Mouse (Mus musculus): ENCODE measurements around the gene Syt17. TPM values are rescaled to one million over a fixed set of nuclear protein-coding genes. Genes with fewer than 3 reads are reported as not detected.

Gene Syt17
- polyA plus RNA-seq, 1 experiment = 2.1 TPM

DNA sequence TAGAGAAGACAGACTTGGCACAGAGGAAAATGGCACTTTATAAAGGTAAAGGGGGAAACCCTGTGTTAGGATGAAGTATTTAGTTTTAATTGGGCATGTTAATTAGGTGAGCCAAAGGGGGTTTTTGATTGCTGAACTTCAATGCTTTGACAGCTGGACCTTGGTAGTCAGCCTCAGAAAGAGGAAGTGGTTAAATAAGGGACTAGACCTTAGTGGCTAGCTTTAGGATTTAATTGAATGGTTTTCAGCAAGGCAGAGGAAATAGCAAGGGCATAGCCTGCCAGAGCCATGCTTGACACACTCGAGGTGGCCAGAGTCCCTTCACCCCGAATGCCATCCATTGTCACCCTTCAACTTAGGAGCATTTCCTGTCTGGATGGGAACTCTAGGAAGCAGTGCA, 101.6 kb downstream of the Syt17 start:
- H3K36me3 ChIP-seq (ENCODE audit: control insufficient read depth, insufficient read depth, low read length) = no peaks in the 10 kb centered on the region
- no peak for TF ChIP-seq CTCF (IDR thresholded peaks at IDR 0.05; ENCODE audit: control insufficient read depth, insufficient read depth, insufficient replicate concordance, low read depth, low read length)
- no peak for TF ChIP-seq POLR2A (IDR thresholded peaks at IDR 0.05; ENCODE audit: control insufficient read depth, low read depth, low read length)

GRCm38 (mm10) chr7:118345396-118345795, 102.6 kb downstream of the Syt17 start:
- TF ChIP-seq CTCF (IDR thresholded peaks at IDR 0.05; ENCODE audit: control insufficient read depth, insufficient read depth, insufficient replicate concordance, low read depth, low read length) = no peak
- TF ChIP-seq POLR2A (IDR thresholded peaks at IDR 0.05; ENCODE audit: control insufficient read depth, low read depth, low read length) = no peak
- H3K4me3 ChIP-seq (ENCODE audit: control insufficient read depth, low read depth, low read length) = no peak overlapping the region
- no peak overlapping the region for H3K27ac ChIP-seq (ENCODE audit: control insufficient read depth, insufficient read depth, low read depth, low read length)
- H3K4me1 ChIP-seq (ENCODE audit: control insufficient read depth, insufficient read depth, low read length) = no peaks in the 10 kb centered on the region
- H3K27me3 ChIP-seq (ENCODE audit: control insufficient read depth, insufficient read depth, low read length) = no peaks in the 10 kb centered on the region
- H3K36me3 ChIP-seq (ENCODE audit: control insufficient read depth, insufficient read depth, low read length) = no peaks in the 10 kb centered on the region

More for the DNA sequence above, 101.6 kb downstream of the Syt17 start:
- H3K27ac ChIP-seq (ENCODE audit: control insufficient read depth, insufficient read depth, low read depth, low read length) = no peak overlapping the region
- H3K4me3 ChIP-seq (ENCODE audit: control insufficient read depth, low read depth, low read length) = no peak overlapping the region
- H3K27me3 ChIP-seq (ENCODE audit: control insufficient read depth, insufficient read depth, low read length) = no peaks in the 10 kb centered on the region
- H3K4me1 ChIP-seq (ENCODE audit: control insufficient read depth, insufficient read depth, low read length) = no peaks in the 10 kb centered on the region

- no peak for TF ChIP-seq CTCF (IDR thresholded peaks at IDR 0.05; ENCODE audit: control insufficient read depth, insufficient read depth, insufficient replicate concordance, low read depth, low read length)
- TF ChIP-seq POLR2A (IDR thresholded peaks at IDR 0.05; ENCODE audit: control insufficient read depth, low read depth, low read length) = no peak
Measured at GRCm38 (mm10) chr7:118344701-118345100, 103.3 kb downstream of the Syt17 start.

More at GRCm38 (mm10) chr7:118344701-118345100, 103.3 kb downstream of the Syt17 start:
- Histone ChIP-seq H3K36me3 (ENCODE audit: control insufficient read depth, insufficient read depth, low read length) (no peaks in the 10 kb centered on the region), H3K27ac (ENCODE audit: control insufficient read depth, insufficient read depth, low read depth, low read length) (no peak overlapping the region), H3K4me3 (ENCODE audit: control insufficient read depth, low read depth, low read length) (no peak overlapping the region), H3K27me3 (ENCODE audit: control insufficient read depth, insufficient read depth, low read length) (no peaks in the 10 kb centered on the region), H3K4me1 (ENCODE audit: control insufficient read depth, insufficient read depth, low read length) (no peaks in the 10 kb centered on the region)

Other genes starting within 250 kb of the Syt17 start
- 36.0 and 43.7 TPM in 2 replicates for gene Smg1, start 204.6 kb downstream of the Syt17 start, polyA plus RNA-seq (2012; rRNA removed)
- 0.49 and 0.57 TPM in 2 replicates for gene Itpripl2, start 43.8 kb upstream of the Syt17 start, polyA plus RNA-seq (2012; rRNA removed)
- 23.7 and 25.5 TPM in 2 replicates for gene Coq7, start 85.1 kb upstream of the Syt17 start, polyA plus RNA-seq (2012; rRNA removed)
- 90.3 and 97.3 TPM in 2 replicates for gene Tmc7, start 136.5 kb upstream of the Syt17 start, polyA plus RNA-seq (2012; rRNA removed)
- gene Tmc5, start 149.1 kb upstream of the Syt17 start, polyA plus RNA-seq (2012; rRNA removed) = 72.4 and 74.2 TPM in 2 replicates

Measured in testis, adult 2 months (tissue).